Mouse (Mus musculus): ENCODE results near the gene Taok3.

- TF ChIP-seq ZKSCAN1 (IDR thresholded peaks at IDR 0.05; ENCODE audit: borderline replicate concordance, low read depth, low read length) (no peak), EP300 (IDR thresholded peaks at IDR 0.05; ENCODE audit: low read length) (no peak), UBTF (IDR thresholded peaks at IDR 0.05; ENCODE audit: low read depth, low read length) (no peak)
Observed at GRCm38 (mm10) chr5:117269395-117269794, 149.5 kb downstream of the Taok3 start.
